Mouse (Mus musculus) embryonic stem cell, embryonic (primary cell): ENCODE results near the gene Fars2.

Source experiments
- CTCF ChIA-PET, 4 experiments: fragments of 300-600 bp in 2 of 4; fragments of 350-600 bp in 2 of 4; sonication (Branson Sonifier 250); formaldehyde crosslinking; loops; one replicate each; lab custom pipeline; 2022; ENCODE audit warnings: inconsistent platforms in 2 of 4; lab: Charles Lee
- POLR2A ChIA-PET, 4 experiments: fragments of 300-600 bp in 2 of 4; fragments of 350-600 bp in 2 of 4; sonication (Branson Sonifier 250); formaldehyde crosslinking; loops; one replicate each; lab custom pipeline; 2022; ENCODE audit warnings: antibody characterized with exemption in 4 of 4, inconsistent platforms in 1 of 4; lab: Charles Lee

Fars2 gene

GRCm38 (mm10) chr13:36695516-36696201 lies 578.4 kb downstream of the Fars2 start:
- CTCF ChIA-PET = interaction anchor here in 1 of 4 experiments (0.6 kb wide), 1 partner anchor 42 kb away, joined by 3 read pairs; no protein-coding TSS in a partner anchor
- POLR2A ChIA-PET = no interaction called here

- CTCF ChIA-PET = no interaction called here
- POLR2A ChIA-PET = interaction anchor here in 1 of 4 experiments (0.6 kb wide), 1 partner anchor 13 kb away, joined by 3 read pairs; no protein-coding TSS in a partner anchor
These were observed 579.1 kb downstream of the Fars2 start for GRCm38 (mm10) chr13:36696351-36696771.

GRCm38 (mm10) chr13:36707088-36707690 lies 590.0 kb downstream of the Fars2 start:
- CTCF ChIA-PET = no interaction called here
- POLR2A ChIA-PET = no interaction called here

- CTCF ChIA-PET = no interaction called here
These were observed 596.9 kb downstream of the Fars2 start for GRCm38 (mm10) chr13:36714101-36714500.

GRCm38 (mm10) chr13:36716708-36717107 lies 599.5 kb downstream of the Fars2 start:
- ChIA-PET POLR2A (no interaction called here), CTCF (interaction anchor here in 1 of 4 experiments (0.6 kb wide), 1 partner anchor 705 kb away, joined by 3 read pairs; no protein-coding TSS in a partner anchor)

More at GRCm38 (mm10) chr13:36714101-36714500, 596.9 kb downstream of the Fars2 start:
- POLR2A ChIA-PET = interaction anchor here in 1 of 4 experiments (1.0 kb wide), 1 partner anchor 10 kb away, joined by 5 read pairs; no protein-coding TSS in a partner anchor

GRCm38 (mm10) chr13:36717376-36717775 lies 600.2 kb downstream of the Fars2 start:
- ChIA-PET POLR2A (interaction anchor here in 3 of 4 experiments (0.6 to 1.2 kb wide), 4 partner anchors 9 to 243 kb away, joined by 3 to 6 read pairs (median 4); no protein-coding TSS in a partner anchor), CTCF (no interaction called here)

- CTCF ChIA-PET = no interaction called here
- POLR2A ChIA-PET = no interaction called here
These were observed 603.2 kb downstream of the Fars2 start for GRCm38 (mm10) chr13:36720297-36721017.

GRCm38 (mm10) chr13:36722309-36722708 lies 605.1 kb downstream of the Fars2 start:
- POLR2A ChIA-PET = no interaction called here

GRCm38 (mm10) chr13:36723726-36724300 lies 606.6 kb downstream of the Fars2 start:
- CTCF ChIA-PET = interaction anchor here in 1 of 4 experiments (0.6 kb wide), 1 partner anchor 11 kb away, joined by 3 read pairs; the partner anchor contains the start of gene Nrn1
- POLR2A ChIA-PET = interaction anchor here in 1 of 4 experiments (0.8 to 1.6 kb wide), 3 partner anchors 10 to 12 kb away, joined by 3 to 5 read pairs (median 4); no protein-coding TSS in a partner anchor

More at GRCm38 (mm10) chr13:36722309-36722708, 605.1 kb downstream of the Fars2 start:
- CTCF ChIA-PET = interaction anchor here in 1 of 4 experiments (0.8 kb wide), 1 partner anchor 68 kb away, joined by 3 read pairs; no protein-coding TSS in a partner anchor

GRCm38 (mm10) chr13:36724533-36725470 lies 607.6 kb downstream of the Fars2 start:
- CTCF ChIA-PET = interaction anchor here in 1 of 4 experiments (0.6 kb wide), 1 partner anchor 10 kb away, joined by 3 read pairs; the partner anchor contains the start of gene Nrn1

GRCm38 (mm10) chr13:36725881-36726280 lies 608.7 kb downstream of the Fars2 start:
- ChIA-PET POLR2A (interaction anchor here in 2 of 4 experiments (0.6 to 2.1 kb wide), 2 partner anchors 8 to 10 kb away, joined by 6 to 7 read pairs; partner anchors contain the start of gene Nrn1 (in 1 of the 2)), CTCF (no interaction called here)

More at GRCm38 (mm10) chr13:36724533-36725470, 607.6 kb downstream of the Fars2 start:
- POLR2A ChIA-PET = interaction anchor here in 1 of 4 experiments (0.6 to 1.6 kb wide), 4 partner anchors 8 to 11 kb away, joined by 3 to 5 read pairs (median 4); no protein-coding TSS in a partner anchor

- ChIA-PET POLR2A (interaction anchor here in 2 of 4 experiments (0.5 to 2.1 kb wide), 3 partner anchors 9 to 755 kb away, joined by 4 to 7 read pairs (median 6); partner anchors contain the start of gene Nrn1 (in 1 of the 2)), CTCF (no interaction called here)
These were observed 609.3 kb downstream of the Fars2 start for GRCm38 (mm10) chr13:36726551-36726950.

GRCm38 (mm10) chr13:36726951-36727778 lies 610.0 kb downstream of the Fars2 start:
- ChIA-PET CTCF (no interaction called here), POLR2A (interaction anchor here (0.5 to 2.1 kb wide), 9 partner anchors 8 to 759 kb away, joined by 3 to 7 read pairs (median 4); partner anchors contain the start of gene Nrn1 (in 1 of the 4))

GRCm38 (mm10) chr13:36727779-36728470 lies 610.7 kb downstream of the Fars2 start:
- ChIA-PET CTCF (interaction anchor here in 1 of 4 experiments (0.6 kb wide), 1 partner anchor 990 kb away, joined by 4 read pairs; no protein-coding TSS in a partner anchor), POLR2A (interaction anchor here (0.6 to 2.1 kb wide), 10 partner anchors 7 to 760 kb away, joined by 3 to 7 read pairs (median 4); partner anchors contain the start of gene Nrn1 (in 1 of the 4))

GRCm38 (mm10) chr13:36728509-36728908 lies 611.3 kb downstream of the Fars2 start:
- CTCF ChIA-PET = no interaction called here
- POLR2A ChIA-PET = interaction anchor here in 2 of 4 experiments (0.6 to 1.7 kb wide), 4 partner anchors 8 to 761 kb away, joined by 5 to 6 read pairs (median 5); no protein-coding TSS in a partner anchor
